Mouse (Mus musculus) liver, adult 2 months (tissue): Measurements from ENCODE around the gene Mbd4. TPM values are rescaled to one million over a fixed set of nuclear protein-coding genes. Genes with fewer than 3 reads are reported as not detected.

Source experiments
- DNase-seq: peaks from one replicate; pipeline ENCODE4 v3.0.0-alpha.2; 2011; ENCODE audit warnings: low read depth, low spot score; ENCODE audit errors: extremely low read depth
- H3K27ac ChIP-seq: fragments of 200-500 bp; replicated peaks from 2 replicates; pipeline ENCODE4 v1.5.1; 2012; ENCODE audit warnings: low read depth, mild to moderate bottlenecking, control low read depth, inconsistent platforms, low read length; ENCODE audit not compliant: insufficient read depth
- H3K27me3 ChIP-seq: fragments of 200-500 bp; 2 replicates; pipeline ENCODE4 v1.6.1; 2012; ENCODE audit warnings: mild to moderate bottlenecking, moderate library complexity, low read length, inconsistent platforms; ENCODE audit not compliant: control insufficient read depth, insufficient read depth
- H3K36me3 ChIP-seq: fragments of 200-500 bp; 2 replicates; pipeline ENCODE4 v1.6.1; 2012; ENCODE audit warnings: low read length, inconsistent platforms; ENCODE audit not compliant: control insufficient read depth, insufficient read depth
- H3K4me1 ChIP-seq: fragments of 200-500 bp; 2 replicates; pipeline ENCODE4 v1.6.1; 2011; ENCODE audit warnings: low read length; ENCODE audit not compliant: control insufficient read depth, insufficient read depth
- H3K4me3 ChIP-seq: fragments of 200-500 bp; 2 replicates; pipeline ENCODE4 v1.5.1; 2011; ENCODE audit warnings: low read depth, mild to moderate bottlenecking, control low read depth, low read length, moderate library complexity; ENCODE audit not compliant: insufficient read depth
- H3K79me2 ChIP-seq: fragments of 200-500 bp; 2 replicates; pipeline ENCODE4 v1.6.1; 2012; ENCODE audit warnings: inconsistent platforms, mild to moderate bottlenecking, low read length, moderate library complexity; ENCODE audit not compliant: control insufficient read depth, insufficient read depth
- H3K9ac ChIP-seq: fragments of 200-500 bp; 2 replicates; pipeline ENCODE4 v1.6.1; 2012; ENCODE audit warnings: low read depth, mild to moderate bottlenecking, control low read depth, inconsistent platforms, low read length
- CTCF ChIP-seq: fragments of 200-500 bp; IDR thresholded peaks from 2 replicates; pipeline ENCODE4 v1.5.1; 2011; ENCODE audit warnings: low read depth, low read length, control low read depth
- POLR2A ChIP-seq: fragments of 200-500 bp; IDR thresholded peaks from 2 replicates; pipeline ENCODE4 v1.6.1; 2011; ENCODE audit warnings: low read length, control low read depth; ENCODE audit not compliant: insufficient read depth; ENCODE audit errors: extremely low read depth
- WGBS: fragments of 180-500 bp; shearing (Covaris S2); methylation state at CpG from one replicate; pipeline ENCODE4 v1.1.7; 2018; 5-methylcytosine and 5-hydroxymethylcytosine counted together
- polyA plus RNA-seq: library from polyadenylated mRNA; depleted of rRNA; stranded (reverse); fragments of >200 nt; gene quantifications from 2 replicates; pipeline ENCODE4 v1.2.3, GENCODE M21; 2012
- total RNA-seq: library from RNA; depleted of rRNA; stranded (reverse); fragments of >200 nt; gene quantifications from 2 replicates; pipeline ENCODE4 v1.2.3, GENCODE M21; 2014

Mbd4 gene
- total and polyA plus RNA-seq, 2 experiments = 0.31 to 1.8 TPM

GRCm38 (mm10) chr6:115897117-115897516 lies 43.9 kb upstream of the Mbd4 start:
- peak; percentile 65 for DNase-seq
- no peaks in the 10 kb centered on the region for H3K27me3 ChIP-seq
- peaks cover 7% of the 10 kb centered on the region; the same call in 1 of the 2 replicates for H3K4me1 ChIP-seq
- WGBS = 48% methylated on average over 4 of the region's 4 CpGs
- no peak overlapping the region for H3K9ac ChIP-seq
- H3K36me3 ChIP-seq = no peaks in the 10 kb centered on the region
- no peaks in the 10 kb centered on the region for H3K79me2 ChIP-seq
- H3K4me3 ChIP-seq = no peak overlapping the region
- TF ChIP-seq POLR2A (no peak), CTCF (no peak)
- H3K27ac ChIP-seq = no peak overlapping the region

- 88% methylated on average over 1 of the region's 1 CpGs for WGBS
- Histone ChIP-seq H3K4me1 (peaks cover 5% of the 10 kb centered on the region; the same call in 1 of the 2 replicates), H3K27me3 (no peaks in the 10 kb centered on the region), H3K36me3 (no peaks in the 10 kb centered on the region), H3K4me3 (no peak overlapping the region), H3K79me2 (no peaks in the 10 kb centered on the region), H3K9ac (no peak overlapping the region), H3K27ac (no peak overlapping the region)
- DNase-seq = no peak
- TF ChIP-seq CTCF = no peak
These were observed 43.2 kb upstream of the Mbd4 start for GRCm38 (mm10) chr6:115896346-115896745.

- H3K36me3 ChIP-seq = no peaks in the 10 kb centered on the region
These were observed 39.2 kb upstream of the Mbd4 start for GRCm38 (mm10) chr6:115892363-115892762.

GRCm38 (mm10) chr6:115891497-115892061 lies 38.4 kb upstream of the Mbd4 start:
- Histone ChIP-seq H3K4me1 (0 out of 2 replicates have a peak, but pooled peaks cover 3% of the 10 kb centered on the region), H3K79me2 (no peaks in the 10 kb centered on the region), H3K9ac (no peak overlapping the region), H3K27me3 (no peaks in the 10 kb centered on the region), H3K36me3 (no peaks in the 10 kb centered on the region), H3K4me3 (no peak overlapping the region), H3K27ac (no peak overlapping the region)
- TF ChIP-seq CTCF = no peak
- 88% methylated on average over 8 of the region's 8 CpGs for WGBS
- no peak for DNase-seq

More at GRCm38 (mm10) chr6:115892363-115892762, 39.2 kb upstream of the Mbd4 start:
- Histone ChIP-seq H3K4me3 (no peak overlapping the region), H3K4me1 (peaks cover 5% of the 10 kb centered on the region; the same call in 1 of the 2 replicates), H3K27ac (no peak overlapping the region), H3K79me2 (no peaks in the 10 kb centered on the region), H3K27me3 (no peaks in the 10 kb centered on the region), H3K9ac (no peak overlapping the region)
- DNase-seq = no peak
- TF ChIP-seq CTCF = no peak
- no peak for TF ChIP-seq POLR2A
- 81% methylated on average over 3 of the region's 3 CpGs for WGBS

- no peaks in the 10 kb centered on the region for H3K27me3 ChIP-seq
- whole genome bisulfite sequencing = 95% methylated on average over 6 of the region's 6 CpGs
- H3K4me1 ChIP-seq = 0 out of 2 replicates have a peak, but pooled peaks cover 4% of the 10 kb centered on the region
- no peak overlapping the region for H3K9ac ChIP-seq
- H3K27ac ChIP-seq = peak overlapping the region; percentile 9; the same call in 1 of the 2 replicates
- H3K36me3 ChIP-seq = no peaks in the 10 kb centered on the region
- H3K79me2 ChIP-seq = no peaks in the 10 kb centered on the region
- no peak for TF ChIP-seq POLR2A
- TF ChIP-seq CTCF = no peak
- no peak for DNase-seq
- H3K4me3 ChIP-seq = no peak overlapping the region
These were observed 37.9 kb upstream of the Mbd4 start for GRCm38 (mm10) chr6:115891061-115891460.

GRCm38 (mm10) chr6:115890601-115891000 lies 37.4 kb upstream of the Mbd4 start:
- H3K36me3 ChIP-seq = no peaks in the 10 kb centered on the region
- 87% methylated on average over 8 of the region's 8 CpGs for WGBS
- H3K79me2 ChIP-seq = no peaks in the 10 kb centered on the region
- no peak overlapping the region for H3K27ac ChIP-seq
- TF ChIP-seq CTCF (no peak), POLR2A (no peak)
- no peak overlapping the region for H3K4me3 ChIP-seq
- H3K27me3 ChIP-seq = no peaks in the 10 kb centered on the region
- DNase-seq = no peak
- 0 out of 2 replicates have a peak, but pooled peaks cover 4% of the 10 kb centered on the region for H3K4me1 ChIP-seq
- no peak overlapping the region for H3K9ac ChIP-seq
